Mouse (Mus musculus): ENCODE measurements around the gene Epha3.

Gene Epha3

DNA sequence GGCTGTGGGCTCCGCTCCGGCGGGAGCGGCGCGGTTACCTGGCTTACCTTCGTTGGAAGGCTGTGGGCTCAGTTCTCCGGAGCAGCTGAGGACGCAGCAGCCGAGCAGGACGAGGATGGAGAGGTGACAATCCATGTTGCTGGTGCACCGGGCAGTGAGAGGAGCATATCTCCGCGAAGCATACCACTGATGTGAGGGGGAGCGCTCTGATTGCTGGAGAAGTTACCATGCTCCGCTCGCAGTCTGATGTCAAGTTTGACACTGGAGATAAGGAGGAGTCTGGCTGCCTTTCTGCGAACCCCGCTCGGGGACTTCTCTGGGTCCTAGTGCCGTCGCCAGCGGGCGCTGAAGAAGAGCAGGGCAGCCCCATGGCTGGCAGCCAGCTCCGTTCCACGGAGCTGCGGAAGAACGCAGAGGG is at the start of gene Epha3:
TSS of gene Epha3 (minus strand) at position 263 of the 418 bp plus-strand sequence.
- DNase-seq (ENCODE audit: low spot score in 2 of 2), result peak in 1 of 2 experiments; percentile 62

DNA sequence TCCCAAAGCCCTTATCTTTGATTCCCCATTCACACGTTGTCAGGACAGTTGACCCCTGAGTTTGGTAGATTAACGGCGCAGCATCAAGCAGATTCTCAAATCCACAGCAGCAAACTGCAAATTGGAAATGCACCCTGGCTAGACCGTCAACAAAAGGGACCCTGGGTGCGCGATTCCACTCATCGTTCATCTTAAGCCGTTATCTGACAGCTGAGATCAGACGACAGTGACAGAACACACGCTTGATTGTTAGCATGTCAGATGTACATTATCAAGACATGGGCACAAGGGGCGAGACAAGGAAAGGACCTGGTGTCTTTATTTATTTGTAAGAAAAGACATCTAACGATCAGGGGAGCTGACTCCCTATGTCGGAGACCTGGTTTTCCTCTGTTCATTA is 39.5 kb upstream of the Epha3 start:
- no peak for DNase-seq (ENCODE audit: low spot score in 2 of 2)

- no peak for DNase-seq (ENCODE audit: low spot score in 2 of 2)
These were observed 17.2 kb upstream of the Epha3 start for GRCm38 (mm10) chr16:63881190-63881589.

DNA sequence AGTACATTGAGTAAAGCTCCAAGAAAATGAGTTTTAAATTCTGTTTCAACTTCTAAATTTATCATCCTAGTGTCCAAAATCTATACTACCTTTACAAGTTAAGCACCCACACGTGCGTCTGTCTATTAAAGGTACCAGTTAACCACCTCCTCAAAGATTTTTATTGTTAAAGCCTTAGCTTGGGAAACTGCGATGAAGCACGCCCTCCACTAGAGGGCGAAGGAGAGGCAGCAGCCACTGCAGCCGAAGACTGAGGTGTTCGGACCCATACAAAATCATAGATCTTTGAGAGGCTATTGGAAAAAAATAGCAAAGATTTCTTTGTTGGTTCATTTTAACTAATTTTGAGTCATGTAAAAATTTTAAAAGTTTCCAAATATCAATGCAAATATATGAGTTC is 8.3 kb upstream of the Epha3 start:
- DNase-seq (ENCODE audit: low spot score in 2 of 2), result no peak

DNA sequence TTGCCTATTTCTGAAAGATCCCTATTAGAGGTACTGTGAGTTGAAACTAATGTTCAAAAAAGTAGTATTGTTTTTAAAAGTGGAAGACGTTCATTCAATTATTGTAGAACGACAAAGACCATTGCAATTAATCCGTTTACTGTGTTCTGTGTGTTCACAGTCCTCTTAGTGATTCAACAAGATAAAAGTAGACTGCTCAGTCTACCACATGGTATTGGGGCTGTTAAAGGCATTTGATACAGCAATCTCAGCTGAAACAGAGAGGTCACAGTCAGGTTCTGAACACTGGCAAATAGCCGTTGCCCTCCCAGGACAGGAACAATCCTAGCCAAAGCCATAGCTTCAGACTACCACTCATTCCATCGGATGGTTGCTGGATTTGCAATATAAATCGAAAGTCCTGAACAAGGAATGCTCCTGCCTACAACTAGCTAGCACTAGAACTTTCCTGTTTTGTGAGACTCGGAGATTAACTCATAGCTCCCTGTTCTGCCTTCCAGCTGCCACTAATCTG is 545 bp upstream of the Epha3 start:
- DNase-seq (ENCODE audit: low spot score in 2 of 2), result no peak

- no peak for DNase-seq (ENCODE audit: low spot score in 2 of 2)
These were observed 794 bp downstream of the Epha3 start for GRCm38 (mm10) chr16:63863181-63863580.

DNA sequence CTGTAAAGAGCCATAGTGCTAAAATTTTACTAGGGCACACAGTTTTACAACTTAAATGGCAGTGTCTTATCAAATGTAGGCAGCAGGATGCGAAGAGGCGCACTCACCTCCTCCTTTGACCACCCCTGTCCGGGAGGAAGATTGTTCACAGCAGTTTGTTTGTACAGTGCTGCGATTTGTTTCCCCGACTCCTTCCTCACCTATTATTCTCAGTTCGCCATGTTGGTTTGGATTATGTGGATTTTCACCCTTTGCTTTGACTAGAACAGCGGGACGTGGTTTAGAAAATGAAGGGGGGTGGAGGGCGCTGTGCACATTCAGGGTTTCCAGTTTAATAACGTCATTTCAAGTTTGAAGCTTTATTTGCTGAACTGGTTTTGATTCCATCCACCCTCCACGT is 6.4 kb downstream of the Epha3 start:
- DNase-seq (ENCODE audit: low spot score in 2 of 2), result no peak

DNA sequence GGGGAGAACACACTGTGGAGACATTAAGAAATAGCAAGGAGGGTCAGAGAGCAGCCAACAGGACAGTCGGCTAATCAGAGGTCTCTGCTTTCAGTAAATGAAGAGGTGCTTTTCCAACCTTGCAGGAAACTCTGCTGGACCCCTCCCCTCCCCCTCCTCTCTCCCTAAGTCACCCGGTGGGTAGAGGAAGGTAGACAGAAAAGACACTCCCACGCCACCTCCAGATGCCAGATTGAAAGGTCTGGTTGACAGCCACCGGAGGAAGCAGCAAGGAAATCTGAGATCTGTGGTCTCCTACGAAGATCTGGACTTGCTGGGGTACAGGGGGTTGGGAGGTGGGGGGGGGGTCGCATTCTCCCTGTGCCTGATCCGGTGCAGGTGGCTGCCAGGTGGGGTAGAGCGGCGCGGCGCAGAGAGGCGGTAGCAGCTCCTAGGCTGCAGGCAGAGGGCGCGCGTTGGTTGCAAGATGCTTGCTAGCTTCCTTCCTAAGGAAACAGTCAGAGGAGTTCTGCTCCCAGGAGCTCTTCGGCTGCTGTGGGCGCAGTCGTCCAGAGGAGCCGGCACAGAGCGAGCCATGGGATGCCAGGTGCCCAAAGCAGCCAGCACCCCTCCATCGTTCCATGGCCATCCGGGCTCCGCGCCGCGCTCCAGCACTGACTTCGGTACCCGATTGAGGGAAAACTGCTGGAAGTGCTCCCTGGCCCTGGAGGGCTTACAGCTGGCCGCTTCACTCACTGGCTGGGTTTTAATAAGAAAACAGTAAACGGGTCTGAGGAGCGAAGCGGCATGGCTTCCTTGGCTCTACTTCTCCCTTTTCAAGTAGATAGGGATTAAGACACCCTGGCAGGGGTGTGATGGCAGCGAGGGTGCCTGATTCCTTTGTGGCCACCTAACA is 7.1 kb downstream of the Epha3 start:
- peak in 1 of 2 experiments; percentile 56 for DNase-seq (ENCODE audit: low spot score in 2 of 2)

DNA sequence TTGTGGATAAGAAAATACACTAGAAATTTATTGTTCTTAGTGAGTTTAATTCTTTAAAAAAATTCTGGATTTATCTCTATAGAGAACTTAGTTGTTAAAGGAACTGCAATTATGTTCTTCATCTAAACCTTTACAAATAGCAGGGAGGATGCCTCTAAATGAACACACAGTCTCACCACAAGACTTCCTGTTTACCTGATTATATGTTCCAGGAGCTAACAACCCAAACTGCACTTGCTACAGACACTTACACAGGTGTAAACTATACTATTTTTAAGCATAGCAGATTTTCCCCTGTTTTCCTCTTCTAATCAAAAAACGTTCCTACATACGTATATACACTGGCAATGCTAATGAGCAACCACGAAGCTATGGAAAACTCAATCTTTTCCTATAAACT is 13.7 kb downstream of the Epha3 start:
- DNase-seq (ENCODE audit: low spot score in 2 of 2), result no peak

DNA sequence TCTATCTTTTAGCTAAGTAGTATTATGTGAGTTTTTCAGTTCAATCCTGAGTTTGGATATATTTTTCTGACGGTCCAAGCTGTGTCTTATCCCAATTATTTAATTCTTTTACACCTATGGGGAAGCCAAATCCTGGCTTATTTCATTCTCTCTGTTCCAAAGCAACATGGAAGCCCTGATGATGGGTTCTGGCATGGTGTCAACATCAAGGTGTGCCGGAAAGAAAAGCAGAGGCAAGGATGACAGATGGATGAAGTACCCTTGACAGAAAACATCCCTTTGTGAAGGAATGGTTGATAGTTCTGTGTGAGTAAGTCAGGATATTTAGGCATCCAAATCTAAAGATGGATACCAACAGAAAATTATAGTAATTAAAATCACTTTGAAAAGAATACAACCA is 21.1 kb downstream of the Epha3 start:
- DNase-seq (ENCODE audit: low spot score in 2 of 2), result no peak

DNA sequence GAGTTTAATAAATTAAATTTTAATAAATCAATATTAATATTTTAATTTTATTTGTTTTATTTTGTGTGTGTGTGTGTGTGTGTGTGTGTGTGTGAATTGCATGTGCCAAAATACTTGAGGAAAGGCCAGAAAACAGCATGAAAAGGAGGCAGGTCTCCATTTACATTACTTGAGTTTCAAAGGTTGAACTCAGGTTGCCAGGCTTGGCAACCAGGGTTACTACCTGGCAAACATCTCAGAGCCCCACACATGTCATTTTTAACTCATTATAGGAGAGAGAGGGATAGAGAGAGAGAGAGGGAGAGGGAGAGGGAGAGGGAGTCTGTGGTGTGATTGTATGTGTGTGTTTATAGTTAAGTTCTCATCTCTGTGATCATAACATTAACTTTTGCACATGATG is 26.5 kb downstream of the Epha3 start:
- DNase-seq (ENCODE audit: low spot score in 2 of 2), result no peak

DNA sequence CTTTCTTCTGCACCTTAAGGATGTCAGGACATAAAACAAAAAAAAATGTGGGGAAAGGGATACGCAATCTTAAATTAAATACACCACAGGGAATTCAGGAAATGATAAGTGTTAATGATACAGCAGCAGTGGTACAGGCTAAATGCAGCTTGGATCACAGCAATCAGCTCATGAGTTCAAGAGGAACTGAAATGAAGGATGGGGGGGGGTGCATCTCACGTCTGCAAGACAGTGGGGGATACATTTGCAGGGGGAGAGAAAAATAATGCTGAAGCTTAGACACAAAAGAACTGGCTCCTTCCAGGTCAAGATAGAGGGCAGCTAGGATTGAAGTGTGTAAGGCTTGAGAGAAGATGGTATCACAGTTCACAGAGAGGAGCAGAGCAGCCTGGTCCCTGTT is 42.8 kb downstream of the Epha3 start:
- DNase-seq (ENCODE audit: low spot score in 2 of 2), result no peak

GRCm38 (mm10) chr16:63817606-63818005 is 46.4 kb downstream of the Epha3 start:
- no peak for DNase-seq (ENCODE audit: low spot score in 2 of 2)

DNA sequence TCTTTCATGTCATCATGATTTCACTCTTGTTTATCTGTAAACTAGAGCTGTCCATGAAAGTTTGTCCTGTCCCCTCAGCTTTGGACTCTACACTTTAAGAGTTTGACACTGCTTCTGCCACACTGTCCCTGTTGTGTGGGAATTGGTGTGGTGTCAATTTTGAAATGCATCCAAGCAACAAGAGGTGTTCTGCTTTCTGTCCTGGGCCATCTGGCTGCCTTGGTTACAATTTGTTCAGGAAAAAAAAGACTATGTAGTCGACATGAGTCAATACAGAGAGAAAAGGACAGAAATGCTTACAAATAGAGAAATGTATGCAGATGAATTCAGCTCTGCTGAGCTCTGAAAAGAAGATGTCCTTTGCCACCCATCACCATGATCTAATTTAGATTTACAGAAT is 47.3 kb downstream of the Epha3 start:
- DNase-seq (ENCODE audit: low spot score in 2 of 2), result no peak

DNA sequence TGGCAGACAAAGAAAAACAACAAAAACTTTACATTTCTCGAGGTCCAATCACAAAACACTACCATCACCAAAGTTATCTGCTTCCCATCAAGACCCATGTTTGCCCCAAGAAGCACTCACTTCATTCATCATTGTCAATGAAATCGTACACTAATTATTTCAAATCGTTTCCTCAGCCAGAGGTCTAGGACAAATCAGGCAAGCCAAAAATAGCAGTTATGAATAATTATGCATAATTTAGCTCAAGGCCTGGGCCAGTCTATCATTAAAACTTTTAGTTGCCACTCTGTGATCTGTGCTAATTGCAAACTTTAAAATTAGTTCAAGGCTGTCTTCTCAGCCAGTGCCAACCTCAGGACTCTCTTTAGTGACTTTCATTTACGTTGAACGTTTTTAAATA is 54.1 kb downstream of the Epha3 start:
- DNase-seq (ENCODE audit: low spot score in 2 of 2), result no peak

DNA sequence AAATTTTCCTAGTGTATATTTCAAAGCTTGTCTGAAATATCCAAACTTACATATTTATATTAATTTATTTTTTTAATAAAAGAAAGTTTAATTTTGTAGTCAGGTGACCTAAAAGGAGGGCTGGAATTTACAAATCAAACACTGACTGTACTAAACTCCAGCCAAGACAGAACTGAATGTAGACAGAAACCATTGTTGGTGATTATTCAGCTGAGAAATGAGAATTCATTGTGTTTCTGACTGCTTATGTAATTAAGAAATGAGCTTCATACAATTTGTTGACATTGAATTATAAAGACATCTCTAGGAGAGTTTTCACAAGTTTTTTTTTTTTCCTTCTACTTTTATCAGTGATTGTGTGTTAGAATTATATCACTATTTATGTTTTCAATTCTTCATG is 55.0 kb downstream of the Epha3 start:
- no peak for DNase-seq (ENCODE audit: low spot score in 2 of 2)

DNA sequence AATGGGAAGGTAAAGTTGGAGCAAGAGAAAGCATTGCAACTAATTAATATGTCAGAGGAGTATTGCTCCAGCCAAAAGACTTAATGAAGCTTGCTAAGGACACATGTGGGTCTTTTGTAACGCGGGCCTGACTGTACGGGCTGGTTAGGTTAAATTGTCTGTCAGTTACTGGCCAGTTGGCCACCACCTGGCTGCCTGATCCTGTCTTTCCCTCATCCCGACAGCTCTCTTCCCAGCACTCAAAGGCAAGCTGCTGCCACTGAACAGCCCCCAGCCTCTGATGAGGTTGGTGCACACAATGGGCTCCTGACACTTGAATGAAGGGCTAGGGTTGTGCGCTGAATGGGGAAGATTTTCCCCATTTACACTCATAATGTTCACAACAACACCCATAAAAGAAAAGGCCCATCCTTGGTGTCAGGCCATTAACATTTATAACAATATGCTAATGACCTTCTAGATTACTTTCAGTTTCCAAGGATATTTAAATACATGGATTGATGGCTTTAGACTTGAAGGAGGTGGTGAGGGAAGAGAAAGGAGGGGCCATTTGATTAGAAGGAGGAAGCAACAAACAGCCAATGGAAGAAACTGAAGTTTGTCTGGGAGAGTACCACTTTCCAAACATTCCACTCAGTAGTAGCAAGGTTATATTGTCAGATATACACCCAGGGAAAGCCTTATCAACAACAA is 57.4 kb downstream of the Epha3 start:
- no peak for DNase-seq (ENCODE audit: low spot score in 2 of 2)

- no peak for DNase-seq (ENCODE audit: low spot score in 2 of 2)
These were observed 58.0 kb downstream of the Epha3 start for GRCm38 (mm10) chr16:63806025-63806424.

DNA sequence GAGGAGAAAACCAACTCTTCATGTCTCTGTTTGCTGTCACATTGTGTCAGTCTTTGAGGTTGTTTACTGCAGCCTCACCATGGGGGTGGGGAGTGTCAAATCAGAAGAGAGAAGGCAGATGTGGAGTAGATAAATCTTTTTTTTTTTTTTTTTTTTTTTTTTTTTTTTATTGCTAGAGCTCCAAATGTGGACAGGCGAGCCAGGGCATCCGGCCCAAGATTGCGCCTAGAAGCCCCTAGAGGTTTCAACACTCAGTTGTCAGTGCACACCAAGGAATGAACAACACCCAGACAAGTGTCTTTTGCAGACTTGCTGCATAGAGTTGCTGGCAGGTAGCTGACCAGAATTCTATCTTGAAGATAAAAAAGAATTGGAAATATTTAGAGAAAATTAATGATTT is 62.5 kb downstream of the Epha3 start:
- no peak for DNase-seq (ENCODE audit: low spot score in 2 of 2)

GRCm38 (mm10) chr16:63798341-63798740 is 65.6 kb downstream of the Epha3 start:
- no peak for DNase-seq (ENCODE audit: low spot score in 2 of 2)

- DNase-seq (ENCODE audit: low spot score in 2 of 2), result no peak
These were observed 69.7 kb downstream of the Epha3 start for GRCm38 (mm10) chr16:63794292-63794691.

DNA sequence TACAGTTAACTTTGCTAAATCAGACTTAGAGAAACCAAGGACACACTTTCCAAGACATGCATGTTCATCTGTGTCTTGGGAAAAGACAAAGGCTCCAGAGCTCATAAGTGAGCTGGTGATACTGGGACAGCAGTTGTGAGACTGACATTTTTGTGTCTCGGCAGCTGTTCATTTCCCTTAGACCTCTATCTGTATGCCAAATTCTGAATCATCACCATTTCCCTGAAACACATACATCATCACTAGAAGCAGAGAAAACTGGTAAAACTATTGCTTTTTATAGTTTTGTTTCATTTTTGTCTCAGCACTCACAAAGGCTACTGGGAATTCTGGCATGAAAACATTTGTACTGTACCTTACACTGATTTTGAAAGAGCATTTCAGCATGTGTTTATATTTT is 70.2 kb downstream of the Epha3 start:
- DNase-seq (ENCODE audit: low spot score in 2 of 2), result no peak

GRCm38 (mm10) chr16:63792084-63792483 is 71.9 kb downstream of the Epha3 start:
- no peak for DNase-seq (ENCODE audit: low spot score in 2 of 2)
